Mouse (Mus musculus): ENCODE results near the gene 1700016K19Rik.

Gene 1700016K19Rik

DNA sequence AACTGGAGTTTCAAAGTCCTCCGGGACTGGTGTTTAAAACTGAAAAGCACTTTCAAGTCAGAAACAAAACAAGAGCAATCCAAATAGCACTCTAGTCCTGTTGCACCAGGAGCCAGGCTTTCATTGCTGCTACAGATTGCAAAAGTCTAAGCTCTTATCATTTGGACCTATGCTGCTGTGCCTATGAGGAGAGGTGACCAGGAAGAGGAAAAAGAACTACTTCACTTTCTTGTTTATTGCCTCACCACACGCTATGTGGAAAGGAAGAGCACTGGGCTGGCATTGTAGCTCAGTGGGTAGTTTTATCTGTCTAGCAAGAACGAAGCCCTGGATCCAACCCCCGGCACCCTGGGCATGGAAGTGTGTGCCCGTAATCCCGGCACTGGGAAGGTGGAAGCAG is 33.6 kb downstream of the 1700016K19Rik start:
- DNase-seq (ENCODE audit: low spot score in 2 of 2), result no peak

DNA sequence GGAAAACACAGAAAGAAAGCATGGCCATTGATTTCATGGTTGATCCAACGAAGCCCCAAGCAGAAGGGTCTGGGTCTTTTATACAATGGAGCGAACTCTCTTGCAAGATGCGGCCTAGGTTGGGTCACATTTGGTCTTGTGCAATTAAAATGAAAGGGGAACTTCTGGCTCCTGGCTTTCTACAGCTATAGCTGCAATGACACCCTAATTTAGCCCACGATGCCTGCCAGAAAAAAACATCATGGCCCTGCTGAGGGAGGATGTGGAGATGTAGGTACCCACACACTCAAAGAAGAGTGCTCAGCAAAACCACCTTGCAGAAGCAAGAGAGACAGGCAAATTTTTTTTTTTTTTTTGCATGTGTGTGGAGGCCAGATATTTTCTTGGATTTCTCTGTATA is 34.1 kb downstream of the 1700016K19Rik start:
- peak in 1 of 2 experiments; percentile 28 for DNase-seq (ENCODE audit: low spot score in 2 of 2)

DNA sequence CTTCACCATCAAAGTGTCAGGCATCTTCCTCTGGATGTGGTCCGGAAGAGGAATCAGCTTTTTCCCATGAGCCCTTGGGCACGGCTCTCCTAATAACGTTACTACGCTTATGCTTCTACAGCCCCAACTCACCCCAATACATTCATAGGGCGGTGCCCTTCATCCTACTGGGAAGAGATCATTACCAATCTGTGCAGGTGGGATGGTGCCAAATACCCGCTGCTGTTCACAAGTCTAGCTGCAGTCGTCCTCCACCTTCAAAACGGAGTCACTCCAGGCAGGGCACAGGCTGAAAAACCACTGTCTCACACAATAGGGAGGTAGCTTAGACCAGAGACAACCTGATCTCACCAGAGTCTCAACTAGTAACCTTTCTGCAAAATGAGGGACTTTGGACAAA is 35.5 kb downstream of the 1700016K19Rik start:
- DNase-seq (ENCODE audit: low spot score in 2 of 2), result no peak

GRCm38 (mm10) chr11:76037581-76038294 is 38.0 kb downstream of the 1700016K19Rik start:
- no peak for DNase-seq (ENCODE audit: low spot score in 2 of 2)

- DNase-seq (ENCODE audit: low spot score in 2 of 2), result no peak
Observed at GRCm38 (mm10) chr11:76039271-76040053, 39.8 kb downstream of the 1700016K19Rik start.

DNA sequence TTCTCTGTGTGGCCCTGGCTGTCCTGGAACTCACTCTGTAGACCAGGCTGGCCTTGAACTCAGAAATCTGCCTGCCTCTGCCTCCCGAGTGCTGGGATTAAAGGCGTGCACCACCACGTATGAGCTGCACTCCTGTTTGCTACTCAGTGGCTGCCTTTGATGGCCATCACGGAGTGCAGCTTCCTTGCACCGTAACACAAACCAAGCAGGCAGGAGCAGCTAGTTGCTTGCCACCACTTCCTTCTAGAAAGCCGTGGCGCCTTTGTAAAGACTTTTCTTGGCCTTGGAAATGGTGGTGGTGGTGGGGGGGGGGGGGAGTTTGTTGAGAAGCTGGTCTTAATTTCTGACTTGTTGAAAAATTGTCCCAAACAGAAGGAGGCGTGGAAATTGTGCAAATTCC is 40.4 kb downstream of the 1700016K19Rik start:
- DNase-seq (ENCODE audit: low spot score in 2 of 2), result no peak

DNA sequence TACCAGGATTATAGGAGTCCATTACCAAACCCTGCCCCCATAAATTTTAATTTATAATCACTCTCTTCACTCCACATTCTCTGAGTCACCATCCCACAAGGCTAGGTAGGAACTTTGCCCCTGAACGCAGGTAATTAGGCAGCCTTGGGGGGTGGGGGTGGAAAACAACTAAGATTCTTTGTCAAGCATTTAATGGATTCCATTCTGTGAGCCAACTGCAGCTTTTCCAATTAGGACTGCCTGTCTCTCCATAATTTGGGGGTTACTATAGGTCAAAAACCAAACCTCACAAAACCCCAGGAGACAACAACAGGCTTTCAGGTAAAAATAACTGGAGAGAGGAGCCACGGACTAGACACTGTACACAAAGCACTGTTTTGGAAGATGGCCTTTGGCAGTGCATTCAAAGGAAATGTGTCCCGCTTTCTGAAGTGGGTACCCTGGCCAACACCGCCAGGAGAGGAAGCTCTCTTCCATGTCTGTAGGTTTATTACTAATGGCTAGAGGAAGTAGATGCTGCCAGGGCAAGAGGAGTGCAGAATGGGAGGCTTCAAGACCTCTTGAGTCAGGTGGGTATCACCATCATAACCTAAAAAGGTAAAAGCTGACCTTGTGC is 41.2 kb downstream of the 1700016K19Rik start:
- DNase-seq (ENCODE audit: low spot score in 2 of 2), result no peak

- no peak for DNase-seq (ENCODE audit: low spot score in 2 of 2)
Observed at GRCm38 (mm10) chr11:76042041-76042638, 42.4 kb downstream of the 1700016K19Rik start.

- DNase-seq (ENCODE audit: low spot score in 2 of 2), result peak; percentile 59 to 76
Observed at GRCm38 (mm10) chr11:76042882-76043281, 43.2 kb downstream of the 1700016K19Rik start.

- no peak for DNase-seq (ENCODE audit: low spot score in 2 of 2)
Observed at GRCm38 (mm10) chr11:76044468-76044867, 44.8 kb downstream of the 1700016K19Rik start.

DNA sequence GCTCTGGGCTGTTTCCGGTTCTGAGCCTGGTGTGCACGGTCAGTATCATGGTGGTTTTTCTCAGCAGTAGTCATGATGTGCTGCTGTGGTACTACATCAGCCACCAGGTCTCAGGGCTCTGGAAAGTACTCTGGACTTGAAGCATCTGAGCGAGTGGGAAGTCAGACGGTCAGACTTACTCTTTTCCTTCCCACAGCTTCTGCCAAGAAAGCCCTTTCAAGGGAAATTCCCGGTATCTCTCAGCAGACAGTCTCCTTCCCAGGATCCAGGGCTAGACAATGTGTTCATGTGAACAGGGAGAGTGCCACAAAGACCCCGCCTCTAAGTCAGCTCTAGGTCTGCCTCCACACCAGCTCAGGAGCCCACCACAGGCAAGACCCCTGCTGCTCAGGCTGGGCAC is 45.7 kb downstream of the 1700016K19Rik start:
- DNase-seq (ENCODE audit: low spot score in 2 of 2), result no peak

- no peak for DNase-seq (ENCODE audit: low spot score in 2 of 2)
Observed at GRCm38 (mm10) chr11:76050509-76050908, 50.8 kb downstream of the 1700016K19Rik start.

GRCm38 (mm10) chr11:76050967-76051512 is 51.3 kb downstream of the 1700016K19Rik start:
- no peak for DNase-seq (ENCODE audit: low spot score in 2 of 2)

DNA sequence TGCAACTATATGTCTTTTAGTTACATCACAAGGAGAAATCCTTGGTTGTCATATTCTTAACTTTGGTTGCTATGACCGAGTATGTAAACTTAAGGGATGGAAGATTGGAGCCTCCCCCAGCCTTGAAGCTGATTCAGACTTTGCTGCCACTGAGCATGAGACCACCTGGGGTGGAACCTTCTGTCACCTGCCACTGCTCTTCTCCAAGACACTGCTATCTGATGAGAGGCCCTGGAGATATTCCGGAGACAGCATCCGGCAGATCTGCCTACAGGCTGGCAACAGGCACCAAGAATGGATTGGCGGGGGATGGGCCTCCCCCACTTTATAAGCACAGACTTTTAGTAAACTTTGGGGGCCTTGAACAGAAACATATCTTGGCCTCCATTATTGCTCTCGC is 52.8 kb downstream of the 1700016K19Rik start:
- no peak for DNase-seq (ENCODE audit: low spot score in 2 of 2)

Measured in right cerebral cortex, postnatal 36 days (tissue).